Mouse (Mus musculus): ENCODE measurements around the gene H2al1h.

GRCm38 (mm10) chrX:11360823-11361222 is 39.5 kb downstream of the H2al1h start:
- TF ChIP-seq CTCF (IDR thresholded peaks at IDR 0.05; ENCODE audit: low read depth, low read length) (no peak), POLR2A (IDR thresholded peaks at IDR 0.05; ENCODE audit: borderline replicate concordance, low read depth, low read length) (no peak)

Data from bone marrow macrophage, adult 2 months (primary cell).